Mouse (Mus musculus) T-cell, adult 2 months (primary cell): ENCODE data around the gene Dpysl5.

Source experiments
- DNase-seq: peaks from one replicate; pipeline ENCODE4 v3.0.0; 2022; ENCODE audit warnings: low spot score

The Dpysl5 gene

GRCm38 (mm10) chr5:30709744-30710383, 1.5 kb upstream of the Dpysl5 start:
- peak; percentile 68 for DNase-seq

GRCm38 (mm10) chr5:30710486-30710885, 878 bp upstream of the Dpysl5 start:
- DNase-seq, result no peak

DNA sequence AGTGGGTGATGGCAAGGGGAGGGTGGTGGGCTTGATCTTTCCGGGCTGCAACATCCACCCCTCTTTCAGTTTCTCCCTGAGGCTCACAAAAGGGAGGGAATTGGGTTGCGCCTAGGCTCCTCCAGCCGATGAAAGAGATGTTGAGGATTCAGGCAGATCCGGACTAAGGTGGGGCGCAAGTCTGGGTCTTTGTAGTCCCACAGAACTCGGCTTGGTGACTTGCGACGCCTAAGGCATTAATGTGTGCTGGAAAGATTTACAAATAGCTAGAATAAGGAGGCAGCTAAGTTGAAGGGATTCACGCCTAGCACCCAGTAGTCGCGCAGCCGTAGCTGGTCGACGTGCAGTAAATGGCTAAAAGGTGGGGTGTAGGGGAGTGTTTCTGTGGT, 632 bp downstream of the Dpysl5 start:
- no peak for DNase-seq

DNA sequence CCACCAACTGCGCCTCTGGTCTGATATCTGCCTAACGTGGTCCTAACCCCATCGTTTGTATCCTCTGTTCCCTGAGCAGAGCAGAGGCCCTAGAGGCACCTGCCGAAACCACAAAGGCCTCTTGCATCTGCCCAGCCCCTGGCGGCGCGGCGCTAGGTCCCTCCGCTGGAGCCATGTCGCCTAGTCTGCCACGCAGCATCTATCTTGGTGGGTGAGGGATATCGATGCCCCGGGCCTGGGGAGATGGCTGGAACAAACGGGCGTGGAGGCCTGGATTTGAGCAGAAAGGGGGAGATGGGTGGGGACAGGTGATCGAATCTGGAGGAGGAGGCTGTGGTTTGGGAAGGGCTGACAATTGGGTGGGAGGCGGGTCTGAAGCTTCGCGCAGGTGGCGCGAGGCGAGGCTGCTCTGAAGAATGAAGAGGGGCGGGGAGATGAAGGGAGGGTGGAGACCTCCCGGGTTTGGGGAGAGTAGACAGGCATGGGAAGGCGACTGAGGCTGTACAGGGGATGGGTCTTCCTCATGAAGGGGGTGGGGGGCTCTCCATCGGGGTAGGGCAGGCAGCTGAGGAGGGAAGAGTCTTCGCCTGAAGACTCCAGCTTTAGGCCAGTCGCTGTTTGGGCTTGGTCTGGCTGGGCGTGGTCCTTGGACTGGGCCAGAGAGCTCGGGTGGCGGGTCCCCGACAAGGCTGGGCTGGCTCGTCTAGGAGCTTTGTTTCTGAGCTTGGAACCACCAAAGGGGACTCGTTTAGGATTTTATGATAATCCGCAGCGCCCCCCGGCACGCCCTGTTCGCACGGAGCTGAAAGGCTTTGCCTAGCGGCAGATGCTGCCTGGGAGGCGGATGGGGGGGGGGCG, 1.3 kb downstream of the Dpysl5 start:
- peak; percentile 5 for DNase-seq

GRCm38 (mm10) chr5:30713299-30713675, 1.9 kb downstream of the Dpysl5 start:
- DNase-seq, result no peak

DNA sequence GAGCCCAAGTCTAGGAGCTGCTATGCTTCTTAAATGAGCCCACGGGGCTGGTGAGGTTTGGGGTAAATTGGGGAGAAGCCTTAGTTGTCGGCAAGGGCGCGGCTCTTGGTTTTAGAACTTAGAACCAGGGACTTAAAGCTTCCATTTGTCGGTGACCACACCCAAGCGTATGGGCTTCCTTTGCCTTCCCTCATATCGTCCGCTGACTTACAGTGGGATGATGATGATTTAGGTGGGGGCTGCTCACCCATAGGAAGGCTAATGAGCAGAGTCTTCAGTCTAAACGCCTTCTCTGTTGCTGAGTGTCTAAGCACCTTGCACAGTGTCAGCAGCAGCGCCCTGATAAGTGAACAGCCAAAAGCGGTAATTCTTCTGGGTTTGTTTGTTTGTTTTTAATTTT, 2.3 kb downstream of the Dpysl5 start:
- DNase-seq, result no peak

DNA sequence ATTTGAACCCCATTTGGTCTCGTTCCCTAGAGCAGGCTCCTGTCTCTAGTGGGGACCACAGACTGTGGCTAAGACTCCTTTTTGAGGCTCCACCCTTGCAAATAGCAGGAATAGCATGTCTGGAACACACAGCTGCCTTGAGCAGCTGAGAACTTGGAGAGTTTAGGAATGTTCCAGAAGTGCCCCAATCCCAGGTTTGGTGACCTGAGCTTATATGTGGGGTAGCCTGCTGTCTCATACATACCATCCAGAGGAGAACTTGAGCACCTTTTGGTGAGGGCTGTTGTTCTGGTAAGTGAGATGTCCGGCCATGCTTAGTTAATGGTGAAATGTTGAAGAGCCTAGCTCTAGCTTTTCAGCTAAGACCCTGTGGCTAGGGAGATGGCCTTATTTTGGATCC, 4.9 kb downstream of the Dpysl5 start:
- DNase-seq, result no peak

DNA sequence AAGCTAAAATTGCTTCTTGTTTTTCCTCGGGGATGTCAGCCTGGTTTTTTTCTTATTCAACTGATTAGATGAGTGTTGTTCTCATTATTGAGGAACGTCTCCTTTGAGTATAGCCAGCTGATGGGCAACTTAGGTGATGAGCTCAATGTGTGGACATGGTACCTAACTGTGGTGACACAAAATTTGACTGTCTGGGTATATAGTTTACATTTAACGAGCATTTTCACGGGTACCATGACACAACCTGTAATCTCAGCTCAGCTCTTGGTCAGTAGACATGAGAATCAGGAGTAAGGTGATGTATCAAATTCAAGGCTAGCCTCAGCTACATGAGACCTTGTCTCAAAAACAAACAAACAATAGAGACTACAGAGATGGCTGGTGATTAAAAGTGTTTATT, 6.1 kb downstream of the Dpysl5 start:
- DNase-seq, result no peak

GRCm38 (mm10) chr5:30717991-30718703, 6.8 kb downstream of the Dpysl5 start:
- no peak for DNase-seq

GRCm38 (mm10) chr5:30721935-30722334, 10.6 kb downstream of the Dpysl5 start:
- no peak for DNase-seq

GRCm38 (mm10) chr5:30726151-30726693, 14.9 kb downstream of the Dpysl5 start:
- no peak for DNase-seq

- no peak for DNase-seq
Observed at GRCm38 (mm10) chr5:30732511-30732910, 21.1 kb downstream of the Dpysl5 start.

DNA sequence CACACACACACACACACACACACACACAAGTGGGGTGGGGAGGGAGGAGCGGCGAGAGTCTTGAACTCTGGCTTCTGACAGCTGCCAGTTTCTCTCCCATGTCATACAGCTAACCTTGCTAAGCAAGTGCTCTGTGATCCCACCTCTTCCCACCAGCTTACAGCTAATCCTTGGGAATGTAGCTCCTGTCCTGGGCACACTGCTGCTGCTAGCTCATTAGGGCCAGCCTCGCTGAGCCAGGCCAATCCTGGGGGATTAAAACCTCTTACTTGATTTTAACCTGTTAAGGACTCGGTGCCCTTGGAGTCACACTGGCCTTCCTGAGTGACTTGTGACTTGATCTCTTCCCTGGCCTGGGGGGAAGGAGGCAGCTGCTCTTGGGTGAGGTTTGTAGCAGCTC, 23.3 kb downstream of the Dpysl5 start:
- DNase-seq, result no peak

DNA sequence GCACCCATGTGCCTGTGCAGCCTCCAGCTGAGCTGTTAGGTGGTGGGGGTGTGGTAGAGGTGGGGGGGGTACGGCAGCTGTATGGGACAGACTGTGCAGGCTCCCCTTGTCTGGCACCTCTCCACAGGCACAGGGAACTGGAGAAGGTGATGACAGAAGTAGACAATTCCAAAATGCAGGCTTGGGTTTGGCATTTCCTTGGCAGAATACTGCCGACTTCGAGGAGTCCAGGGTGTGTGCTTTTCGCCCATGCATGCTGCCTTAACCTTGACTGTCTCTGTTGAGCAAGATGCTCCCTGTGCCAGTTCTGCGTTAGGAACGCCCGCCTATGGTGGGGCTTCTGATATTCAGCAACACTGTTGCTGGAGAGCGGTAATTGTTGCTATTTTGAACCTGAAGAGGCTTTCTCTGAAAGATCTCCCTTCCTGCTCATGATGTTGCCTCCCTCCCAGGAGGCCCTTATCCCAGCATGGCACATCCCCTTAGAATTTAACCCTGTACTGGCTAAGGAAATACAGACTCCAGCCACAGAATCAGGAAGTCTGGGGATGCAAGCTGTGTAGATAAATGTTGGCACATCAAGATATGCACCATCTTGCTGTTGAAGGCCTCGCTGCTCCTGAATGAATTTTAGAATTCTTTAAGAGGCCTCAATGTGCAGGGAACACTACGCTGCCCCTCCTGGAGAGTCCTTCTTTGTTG, 26.9 kb downstream of the Dpysl5 start:
- no peak for DNase-seq

DNA sequence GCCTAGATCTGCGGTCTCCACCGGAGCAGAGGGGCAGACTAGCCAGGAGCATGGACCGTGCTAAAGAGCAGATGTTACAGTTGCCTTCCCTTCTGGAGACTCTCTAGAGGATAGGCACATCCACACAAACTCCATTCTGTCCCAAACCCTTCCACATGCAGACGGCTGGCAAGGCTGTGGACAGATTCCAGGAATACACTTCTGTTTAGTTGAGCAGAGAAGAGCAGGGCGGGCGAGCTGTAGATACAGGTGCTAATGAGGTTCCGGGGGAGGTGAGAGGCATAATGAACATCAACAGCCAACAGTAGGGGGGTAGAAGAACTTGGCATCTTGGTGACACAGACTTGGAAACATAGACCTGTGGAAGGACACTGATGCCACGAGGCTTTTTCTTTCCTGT, 28.2 kb downstream of the Dpysl5 start:
- no peak for DNase-seq

- no peak for DNase-seq
Observed at GRCm38 (mm10) chr5:30749582-30750311, 38.4 kb downstream of the Dpysl5 start.

DNA sequence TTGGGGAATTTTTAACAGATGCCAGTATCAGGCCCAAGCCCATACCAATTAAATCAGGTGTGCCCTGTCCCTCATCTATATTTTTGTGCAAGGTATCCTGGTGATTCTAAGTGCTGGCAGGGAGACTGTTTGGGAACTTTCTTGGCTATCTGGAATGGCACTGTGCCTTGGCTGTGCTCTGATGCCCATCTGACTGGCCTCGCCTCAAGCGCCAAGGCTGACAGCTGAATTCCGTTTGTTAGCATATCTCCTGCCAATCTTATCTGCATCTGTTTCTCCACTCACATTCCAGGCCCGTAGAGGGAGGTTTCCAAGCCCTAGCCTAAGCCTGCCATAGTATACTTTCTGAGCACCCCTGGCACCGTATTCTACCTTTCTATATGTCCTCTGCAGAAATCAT, 39.7 kb downstream of the Dpysl5 start:
- DNase-seq, result no peak

DNA sequence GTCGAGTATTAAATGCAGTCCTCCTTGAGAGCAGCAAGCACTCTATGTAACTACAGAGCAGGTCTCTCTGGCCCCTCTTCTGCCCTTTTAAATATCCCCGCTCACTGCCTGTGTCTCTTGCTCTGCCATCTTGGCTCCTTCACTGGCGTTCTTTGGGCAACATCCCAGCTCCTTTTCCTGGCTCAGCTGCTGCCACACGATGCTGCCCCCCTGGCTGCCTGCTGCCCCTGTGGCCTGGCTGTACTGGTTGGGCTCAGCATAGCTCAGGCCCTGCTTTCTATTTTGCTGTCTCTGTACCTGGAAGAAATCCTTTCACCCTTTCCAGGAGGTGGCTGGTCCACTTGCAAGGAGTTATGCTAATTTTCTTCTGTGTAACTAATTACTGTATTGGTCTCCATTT, 41.8 kb downstream of the Dpysl5 start:
- DNase-seq, result no peak

DNA sequence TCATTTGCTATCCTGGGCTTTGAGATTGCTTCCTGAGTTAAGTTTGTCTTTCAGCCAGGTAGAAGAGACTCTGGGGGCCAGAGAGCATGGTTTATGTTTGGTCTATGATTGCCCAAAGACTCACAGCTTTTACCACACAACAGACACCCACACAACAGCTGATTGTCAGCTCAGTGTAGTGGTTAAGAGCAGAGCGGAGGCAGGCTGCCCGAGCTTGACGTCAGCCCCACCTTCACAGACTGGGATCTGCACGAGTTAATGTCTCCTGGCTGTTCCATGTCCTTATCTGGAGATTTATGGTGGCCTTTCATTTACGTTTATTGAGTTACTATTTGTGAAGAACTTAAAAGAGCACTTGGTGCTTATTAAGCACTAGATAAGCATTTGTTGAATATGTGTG, 43.9 kb downstream of the Dpysl5 start:
- DNase-seq, result no peak

DNA sequence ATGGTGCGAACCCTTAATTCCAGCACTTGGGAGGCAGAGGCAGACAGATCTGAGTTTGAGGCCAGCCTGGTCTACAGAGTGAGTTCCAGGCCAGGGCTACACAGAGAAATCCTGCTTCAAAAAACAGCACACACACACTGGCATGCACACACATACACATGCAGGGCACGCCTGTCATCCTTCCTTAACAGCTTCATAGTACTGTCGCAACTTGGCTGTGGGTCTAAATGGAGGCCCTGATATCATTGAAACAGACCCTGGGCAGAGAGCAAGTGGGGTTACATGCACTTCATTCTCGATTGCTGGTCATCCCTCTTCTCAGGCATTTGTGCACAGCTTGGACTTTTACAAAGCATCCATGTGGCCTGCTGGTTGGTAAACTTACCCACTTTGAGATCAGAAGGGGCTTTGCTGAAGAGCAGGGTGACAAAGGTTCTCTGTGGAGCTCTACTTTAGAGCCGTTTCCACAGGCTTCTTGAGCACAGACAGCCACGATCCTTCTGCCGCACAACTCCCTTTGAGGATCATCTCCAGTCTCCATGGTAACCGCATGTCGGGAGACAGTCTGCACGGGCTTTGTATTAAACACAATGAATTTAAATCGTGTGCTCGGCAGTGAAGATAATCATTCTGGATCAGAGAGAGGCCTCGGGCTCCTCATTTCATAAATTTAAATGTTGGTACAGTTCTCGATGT, 51.6 kb downstream of the Dpysl5 start:
- DNase-seq, result no peak

GRCm38 (mm10) chr5:30763511-30763830, 52.1 kb downstream of the Dpysl5 start:
- no peak for DNase-seq
